Mouse (Mus musculus) embryo, embryonic 9.5 days (tissue): ENCODE data around the gene Rpl13a.
"Not testable (repeated sequence)": the region's sequence is repeated elsewhere in the genome, so short reads cannot be mapped to it uniquely, and the experiment has no call there.

Experiments used
- DNase-seq: peaks from one replicate; pipeline ENCODE4 v3.0.0-alpha.2; 2017; ENCODE audit errors: extremely low spot score

Gene Rpl13a

GRCm38 (mm10) chr7:45128624-45129246 lies at the start of gene Rpl13a:
TSS of gene Rpl13a (minus strand) at chr7:45128761.
- DNase-seq: peak; percentile 98

- DNase-seq: no peak
Observed at GRCm38 (mm10) chr7:45176356-45176755, 47.8 kb upstream of the Rpl13a start.

DNA sequence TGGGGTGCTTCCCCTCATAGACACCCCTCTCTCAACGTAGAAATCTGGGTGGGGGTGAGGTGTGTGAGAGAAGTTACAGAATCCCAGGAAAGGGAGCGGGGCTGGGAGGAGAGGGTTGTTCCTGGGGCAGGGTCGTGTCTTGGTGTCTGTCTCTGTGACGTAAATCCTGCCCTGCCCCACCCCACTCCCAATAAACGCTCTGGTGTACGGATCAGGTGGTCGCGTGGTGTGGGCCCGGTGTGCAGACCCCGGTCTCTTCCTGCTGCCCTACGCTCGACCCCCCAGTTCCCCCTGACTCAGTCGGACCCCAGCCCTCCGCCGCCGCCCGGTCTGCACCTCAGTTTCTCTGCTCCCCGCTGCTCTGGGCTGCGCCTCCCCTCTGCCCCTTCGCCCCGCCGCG lies 47.4 kb upstream of the Rpl13a start:
- no peak for DNase-seq

GRCm38 (mm10) chr7:45175398-45175797 lies 46.8 kb upstream of the Rpl13a start:
- no peak for DNase-seq

- DNase-seq: no peak
Observed at GRCm38 (mm10) chr7:45174567-45175280, 46.2 kb upstream of the Rpl13a start.

- DNase-seq: not testable (repeated sequence)
Observed at GRCm38 (mm10) chr7:45173772-45174171, 45.2 kb upstream of the Rpl13a start.

DNA sequence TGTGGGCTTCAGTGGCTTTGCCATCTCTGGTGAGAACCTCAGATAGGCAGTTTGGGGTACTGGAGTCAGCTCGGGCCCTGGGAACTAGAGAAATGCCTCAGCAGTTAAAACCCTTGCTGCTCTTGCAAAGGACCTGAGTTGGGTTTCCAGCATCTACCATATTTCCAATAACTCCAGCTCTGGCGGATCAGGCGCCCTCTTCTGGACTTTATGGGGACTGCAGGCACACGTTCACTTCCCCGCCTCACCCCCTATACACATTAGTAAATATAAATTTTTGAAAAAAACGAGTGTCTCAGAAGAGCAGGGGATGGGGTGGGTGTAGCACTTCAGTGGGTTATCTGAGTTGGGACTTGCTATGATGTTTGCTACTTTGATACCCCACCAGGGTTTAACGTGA lies 44.4 kb upstream of the Rpl13a start:
- DNase-seq: no peak

DNA sequence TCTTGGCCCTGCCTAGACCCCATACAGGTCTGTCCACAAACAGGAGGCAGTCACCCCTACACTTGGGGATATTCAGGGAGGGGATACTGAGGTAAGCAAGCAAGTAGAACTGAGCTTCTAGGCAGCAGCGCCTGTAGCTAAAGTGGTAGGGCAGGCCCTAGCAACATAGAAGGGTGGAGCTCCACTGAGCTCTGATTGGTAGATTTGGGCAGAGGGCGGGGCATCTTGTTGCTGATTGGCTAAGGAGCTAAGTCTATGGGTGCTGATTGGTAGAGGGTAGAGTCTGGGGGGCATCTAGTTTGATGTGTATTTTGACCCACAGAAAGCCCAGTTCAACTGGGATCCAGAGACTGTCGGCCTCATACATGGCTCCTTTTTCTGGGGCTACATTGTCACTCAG lies 40.9 kb upstream of the Rpl13a start:
- no peak for DNase-seq

DNA sequence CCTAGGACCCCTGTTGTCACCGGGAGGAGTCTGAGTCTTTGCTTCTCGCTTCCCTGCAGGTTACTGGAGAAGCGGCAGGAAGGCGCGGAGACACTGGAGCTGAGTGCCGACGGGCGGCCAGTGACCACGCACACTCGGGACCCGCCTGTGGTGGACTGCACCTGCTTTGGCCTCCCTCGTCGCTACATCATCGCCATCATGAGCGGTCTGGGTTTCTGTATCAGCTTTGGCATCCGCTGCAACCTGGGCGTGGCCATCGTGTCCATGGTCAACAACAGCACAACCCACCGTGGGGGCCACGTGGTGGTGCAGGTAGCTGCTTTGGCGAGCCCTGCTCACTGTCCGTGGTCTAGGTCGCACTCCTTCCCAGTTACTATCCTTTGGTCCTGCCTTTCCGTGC lies 40.1 kb upstream of the Rpl13a start:
- no peak for DNase-seq

- no peak for DNase-seq
Observed at GRCm38 (mm10) chr7:45167761-45168445, 39.3 kb upstream of the Rpl13a start.

DNA sequence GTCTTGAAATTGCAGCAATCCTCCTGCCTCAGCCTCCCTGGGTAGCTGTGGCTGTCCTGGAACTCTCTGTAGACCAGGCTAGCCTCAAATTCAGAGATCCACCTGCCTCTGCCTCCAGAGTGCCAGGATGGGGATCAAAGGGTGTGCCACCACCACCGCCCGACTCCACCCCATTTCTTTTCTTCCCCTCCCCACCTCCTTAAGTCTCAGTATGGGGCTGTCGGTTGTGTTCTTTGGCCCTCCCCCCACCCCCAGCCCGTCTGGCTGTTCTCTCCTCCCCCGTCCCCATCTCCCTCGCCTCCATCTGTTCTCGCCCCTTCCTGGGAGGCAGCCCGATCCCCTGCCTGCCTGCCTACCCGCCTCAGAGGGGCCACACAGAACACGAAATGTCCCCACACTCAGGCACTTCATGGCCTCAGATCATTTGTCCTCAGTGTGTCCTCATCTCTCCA lies 38.4 kb upstream of the Rpl13a start:
- no peak for DNase-seq

DNA sequence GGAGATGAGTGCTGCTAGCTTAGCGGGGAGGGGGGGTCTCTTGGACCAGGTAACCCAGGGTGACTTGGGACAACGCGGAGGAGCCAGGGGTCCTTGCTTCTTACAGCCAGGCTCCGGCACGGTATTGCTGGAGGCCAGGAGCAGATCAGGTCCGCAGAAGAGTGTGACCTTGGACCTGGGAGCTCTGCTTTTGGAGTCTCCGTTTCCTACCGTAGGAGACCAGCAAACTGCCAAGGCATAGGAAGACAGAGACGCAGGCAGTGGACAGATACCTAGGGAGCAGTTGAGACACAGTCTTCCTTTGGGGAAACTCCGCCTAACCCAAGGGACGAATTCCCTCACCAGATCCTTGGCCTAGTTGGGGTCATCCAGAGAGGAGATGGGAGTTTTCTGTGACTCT lies 37.1 kb upstream of the Rpl13a start:
- DNase-seq: no peak

DNA sequence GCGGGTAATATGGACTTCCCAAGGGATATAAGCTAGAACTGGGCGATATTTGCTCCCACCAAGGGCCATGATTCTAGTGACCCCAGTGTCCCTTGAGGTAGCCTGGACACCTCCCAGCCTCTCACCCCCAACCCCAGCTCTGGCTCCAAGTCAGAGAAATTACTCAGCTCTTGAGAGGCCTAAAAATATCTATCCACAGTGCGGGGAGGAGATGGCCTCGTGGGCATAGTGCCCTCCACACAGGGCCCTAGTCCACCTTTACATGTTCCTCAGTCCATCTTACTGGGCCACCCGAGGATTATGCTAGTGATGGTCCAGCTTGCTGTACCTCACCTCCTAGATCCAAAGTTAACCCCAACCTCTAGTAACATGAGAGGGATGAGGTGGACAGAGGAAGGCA lies 36.3 kb upstream of the Rpl13a start:
- DNase-seq: no peak

DNA sequence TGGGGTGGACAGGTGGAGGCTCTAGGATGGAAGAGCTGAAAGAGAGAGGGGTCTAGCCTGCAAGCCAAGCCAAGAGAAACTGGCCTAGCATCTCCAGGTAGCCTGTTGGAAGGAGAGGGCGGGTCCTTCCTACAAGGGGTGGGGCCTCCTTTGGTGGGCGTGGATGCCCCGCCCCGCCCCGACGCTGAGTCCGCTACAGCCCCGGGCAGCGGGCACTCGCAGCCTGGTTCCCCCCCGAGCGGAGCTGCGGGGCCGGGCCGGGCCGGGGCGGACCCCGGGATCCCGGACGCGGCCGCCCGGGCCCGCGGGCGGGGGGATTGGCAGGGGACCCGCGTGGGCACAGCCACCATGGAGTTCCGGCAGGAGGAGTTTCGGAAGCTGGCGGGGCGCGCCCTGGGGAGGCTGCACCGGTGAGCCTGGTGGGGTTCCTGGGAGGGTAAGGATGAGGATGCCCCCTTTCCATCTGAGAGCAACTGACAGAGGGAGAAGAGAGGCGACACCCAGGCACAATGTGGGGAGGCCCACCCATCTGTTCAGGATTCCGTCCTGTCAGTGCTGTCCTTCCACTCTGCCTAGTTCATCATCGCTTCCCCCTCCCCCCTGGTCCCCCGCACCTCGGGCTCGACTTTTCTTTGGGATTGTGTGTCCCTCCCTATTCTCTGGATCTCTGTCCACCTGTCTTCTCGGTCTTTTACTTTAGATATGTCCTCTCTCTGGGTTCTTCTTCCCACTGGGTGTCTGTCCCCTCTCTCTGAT lies 35.4 kb upstream of the Rpl13a start, which contains the start of gene Slc17a7:
Slc17a7 (plus strand) TSS at position 215 of the 756 bp plus-strand sequence.
- DNase-seq: no peak

- DNase-seq: no peak
Observed at GRCm38 (mm10) chr7:45162996-45163615, 34.5 kb upstream of the Rpl13a start.

DNA sequence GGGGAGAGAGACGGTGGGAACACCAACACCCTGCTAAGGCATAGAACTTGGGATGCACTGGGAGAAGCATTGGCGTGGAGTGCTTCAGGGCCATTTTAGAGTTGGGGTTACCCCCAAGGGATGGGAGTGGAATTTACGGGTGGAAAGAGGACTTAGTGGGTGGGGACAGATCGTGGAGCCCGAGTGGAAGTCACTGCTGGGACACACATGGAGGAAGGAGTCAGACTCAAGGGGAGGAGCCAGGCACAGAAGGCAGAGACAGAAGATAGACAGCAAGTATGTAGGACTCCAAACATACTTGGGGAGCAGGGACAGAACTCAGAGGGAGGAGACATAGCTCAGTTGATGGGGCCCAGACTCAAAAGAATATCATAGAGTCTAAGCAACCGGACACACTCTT lies 34.0 kb upstream of the Rpl13a start:
- no peak for DNase-seq

- peak; percentile 91 for DNase-seq
Observed at GRCm38 (mm10) chr7:45161612-45162473, 33.3 kb upstream of the Rpl13a start.

GRCm38 (mm10) chr7:45160866-45161265 lies 32.3 kb upstream of the Rpl13a start:
- no peak for DNase-seq

DNA sequence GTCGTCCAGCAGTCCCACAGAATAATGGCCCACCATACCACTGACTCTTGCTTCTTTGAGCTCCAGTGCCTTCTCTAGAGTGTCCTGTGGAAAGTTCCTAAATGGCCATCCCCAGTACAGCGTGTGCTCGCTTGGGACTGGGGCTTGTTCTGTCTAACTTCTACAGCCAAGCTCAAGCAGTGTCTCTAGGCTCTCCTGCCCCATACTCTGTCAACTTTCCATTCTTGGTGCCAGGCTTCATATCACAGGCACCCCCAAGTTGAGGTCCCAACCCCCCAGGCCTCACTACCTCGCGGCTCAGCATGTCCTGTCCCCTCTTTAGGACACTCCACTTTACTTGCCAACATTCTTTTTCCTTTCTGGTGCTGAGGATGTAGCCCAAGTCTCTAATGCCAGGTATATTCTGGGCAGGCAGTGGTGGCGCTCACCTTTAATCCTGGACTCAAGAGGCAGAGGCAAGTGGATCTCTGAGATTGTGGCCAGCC lies 31.8 kb upstream of the Rpl13a start:
- DNase-seq: no peak

DNA sequence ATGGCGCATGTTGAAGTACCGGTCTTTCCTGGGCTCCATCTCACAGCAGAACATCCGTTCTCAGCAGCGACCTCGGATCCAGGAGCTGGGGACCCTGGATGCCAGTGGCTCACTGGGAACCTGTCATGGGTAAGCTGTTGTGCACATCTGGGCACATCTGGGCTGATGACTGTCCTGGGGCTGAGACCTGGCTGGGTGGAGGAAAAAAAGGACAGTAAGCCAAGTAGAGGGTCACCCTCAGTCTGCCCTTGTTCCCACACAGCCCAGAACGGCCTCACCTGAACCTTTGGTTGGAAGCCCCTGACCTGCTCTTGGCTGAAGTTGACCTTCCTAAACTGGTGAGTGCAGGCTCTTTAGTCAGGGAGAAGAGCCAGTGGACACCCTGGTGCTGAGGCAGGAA lies 30.4 kb upstream of the Rpl13a start:
- no peak for DNase-seq

GRCm38 (mm10) chr7:45157459-45157858 lies 28.9 kb upstream of the Rpl13a start:
- no peak for DNase-seq
